Mouse (Mus musculus): ENCODE data around the gene Bnipl. TPM values are rescaled to one million over a fixed set of nuclear protein-coding genes. Genes with fewer than 3 reads are reported as not detected.

Bnipl gene
- polyA plus RNA-seq, 1 experiment from 2014 or later, result 0.22 TPM

DNA sequence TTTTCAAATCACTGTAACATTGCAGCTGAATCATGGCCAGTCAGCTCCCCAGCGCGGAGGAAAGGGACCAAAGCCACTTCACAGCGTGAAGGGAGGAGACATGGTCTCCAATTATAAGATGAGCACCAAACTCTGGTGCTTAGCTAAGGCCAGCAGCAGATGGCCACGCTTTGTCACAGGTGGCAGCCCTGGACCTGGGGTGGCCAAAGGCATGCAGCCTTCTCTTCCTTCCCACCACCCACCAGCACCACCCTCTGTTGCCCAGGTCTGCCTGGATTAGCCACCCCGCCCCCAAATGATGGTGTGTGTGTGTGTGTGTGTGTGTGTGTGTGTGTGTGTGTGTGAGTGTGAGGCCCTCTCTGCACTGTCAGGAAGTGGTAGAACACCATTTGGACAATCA is 22.5 kb upstream of the Bnipl start:
- Histone ChIP-seq H3K4me3 (ENCODE audit: low read length) (no peak overlapping the region), H3K27ac (ENCODE audit: low read length) (no peak overlapping the region; the same call in 1 of the 2 replicates), H3K9me3 (replicated peaks; ENCODE audit: control insufficient read depth, low read length) (no peaks in the 10 kb centered on the region), H3K4me1 (ENCODE audit: control insufficient read depth, insufficient read depth, low read length) (peaks cover 25% of the 10 kb centered on the region), H3K27me3 (ENCODE audit: control insufficient read depth, insufficient read depth, low read length) (no peaks in the 10 kb centered on the region), H3K4me2 (ENCODE audit: low read depth, low read length) (no peak overlapping the region), H3K36me3 (ENCODE audit: control insufficient read depth, insufficient read depth) (no peaks in the 10 kb centered on the region), H3K9ac (ENCODE audit: low read length) (no peak overlapping the region)
- 87% methylated on average over 5 of the region's 5 CpGs for WGBS
- 0 out of 2 replicates have a peak, but pooled peaks have one; percentile 20 for ATAC-seq (replicated peaks; ENCODE audit: extremely low read depth, insufficient read depth, low FRiP score)

DNA sequence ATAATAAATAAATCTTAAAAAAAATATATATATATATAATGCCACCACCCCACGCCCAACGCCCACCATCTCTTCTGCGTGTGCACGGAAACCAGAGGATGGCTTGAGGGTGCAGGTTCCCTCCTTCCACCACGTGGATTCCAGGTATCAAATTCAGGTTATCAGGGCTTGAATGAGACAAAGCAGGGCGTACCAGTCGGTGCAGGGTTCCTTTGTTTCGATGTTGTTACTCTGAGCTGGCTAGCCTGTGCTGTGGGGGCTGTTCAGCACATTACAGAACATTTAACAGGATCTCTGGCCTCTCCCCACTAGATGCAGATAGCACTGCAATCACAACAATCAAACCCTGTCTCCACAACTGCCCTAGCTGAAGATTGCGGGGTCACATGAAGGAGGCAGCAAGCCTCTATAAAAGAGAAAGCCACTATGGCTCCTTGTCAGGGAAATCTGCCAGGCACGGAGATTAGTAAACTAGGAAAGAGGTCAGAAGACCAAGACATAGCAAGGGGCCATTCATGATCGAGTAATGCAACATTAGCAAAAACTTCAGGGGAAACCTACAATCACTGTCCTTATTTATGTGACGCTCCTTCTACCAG is 19.9 kb upstream of the Bnipl start:
- H3K9ac ChIP-seq (ENCODE audit: low read length), result no peak overlapping the region

DNA sequence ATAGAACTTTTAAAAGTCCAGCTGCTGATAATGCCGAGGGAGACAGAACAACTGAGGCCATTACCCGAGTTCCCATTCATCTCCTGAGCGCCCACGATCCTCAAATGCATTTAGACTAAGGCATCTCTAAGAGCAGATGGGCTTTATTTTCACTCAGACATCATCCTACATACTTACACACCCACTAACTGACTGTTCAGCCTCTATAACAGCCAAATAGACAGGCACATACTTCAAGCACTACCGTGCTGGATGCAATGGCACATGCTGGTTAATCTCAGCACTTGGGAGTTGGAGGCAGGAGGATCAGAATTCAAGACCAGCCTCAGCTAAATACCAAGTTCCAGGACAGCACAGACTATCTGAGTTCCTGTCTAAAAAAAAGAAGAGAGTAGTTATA is 18.8 kb upstream of the Bnipl start:
- Histone ChIP-seq H3K36me3 (ENCODE audit: control insufficient read depth, insufficient read depth) (peaks cover 13% of the 10 kb centered on the region), H3K27ac (ENCODE audit: low read length) (no peak overlapping the region), H3K4me1 (ENCODE audit: control insufficient read depth, insufficient read depth, low read length) (peaks cover 8% of the 10 kb centered on the region), H3K4me3 (ENCODE audit: low read length) (no peak overlapping the region), H3K9ac (ENCODE audit: low read length) (no peak overlapping the region), H3K27me3 (ENCODE audit: control insufficient read depth, insufficient read depth, low read length) (no peaks in the 10 kb centered on the region), H3K9me3 (replicated peaks; ENCODE audit: control insufficient read depth, low read length) (no peaks in the 10 kb centered on the region), H3K4me2 (ENCODE audit: low read depth, low read length) (no peak overlapping the region)
- 77% methylated on average over 5 of the region's 5 CpGs for WGBS
- ATAC-seq (replicated peaks; ENCODE audit: extremely low read depth, insufficient read depth, low FRiP score), result no peak

More for the DNA sequence above, 19.9 kb upstream of the Bnipl start:
- H3K36me3 ChIP-seq (ENCODE audit: control insufficient read depth, insufficient read depth), result peaks cover 10% of the 10 kb centered on the region
- WGBS, result 81% methylated on average over 12 of the region's 12 CpGs
- H3K4me1 ChIP-seq (ENCODE audit: control insufficient read depth, insufficient read depth, low read length), result peaks cover 13% of the 10 kb centered on the region
- H3K27ac ChIP-seq (ENCODE audit: low read length), result no peak overlapping the region
- H3K27me3 ChIP-seq (ENCODE audit: control insufficient read depth, insufficient read depth, low read length), result no peaks in the 10 kb centered on the region
- no peak overlapping the region for H3K4me2 ChIP-seq (ENCODE audit: low read depth, low read length)
- no peak for ATAC-seq (replicated peaks; ENCODE audit: extremely low read depth, insufficient read depth, low FRiP score)
- no peak overlapping the region for H3K4me3 ChIP-seq (ENCODE audit: low read length)
- H3K9me3 ChIP-seq (replicated peaks; ENCODE audit: control insufficient read depth, low read length), result no peaks in the 10 kb centered on the region

DNA sequence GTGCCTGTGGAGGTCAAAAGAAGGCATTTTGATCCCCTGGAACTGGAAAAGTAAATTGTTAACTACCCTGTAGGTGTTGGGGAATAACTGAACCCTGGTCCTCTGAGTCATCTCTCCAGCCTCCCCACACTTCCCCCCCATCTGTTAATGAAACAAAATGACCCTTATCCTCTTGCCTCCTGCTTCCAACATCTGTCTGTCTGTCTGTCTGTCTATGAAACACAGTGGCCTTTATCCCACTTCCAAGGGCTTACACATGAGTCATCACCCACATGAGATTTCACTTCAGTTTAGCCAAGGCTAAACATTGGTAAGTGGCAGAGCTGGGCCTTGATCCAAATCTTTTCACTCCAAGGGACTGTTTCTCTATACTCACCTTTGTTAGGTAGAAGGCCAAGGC is 16.9 kb upstream of the Bnipl start:
- peaks cover 17% of the 10 kb centered on the region for H3K36me3 ChIP-seq (ENCODE audit: control insufficient read depth, insufficient read depth)
- no peaks in the 10 kb centered on the region; the same call in 1 of the 2 replicates for H3K4me1 ChIP-seq (ENCODE audit: control insufficient read depth, insufficient read depth, low read length)
- H3K4me3 ChIP-seq (ENCODE audit: low read length), result no peak overlapping the region
- no peak overlapping the region for H3K27ac ChIP-seq (ENCODE audit: low read length)
- ATAC-seq (replicated peaks; ENCODE audit: extremely low read depth, insufficient read depth, low FRiP score), result no peak
- no peaks in the 10 kb centered on the region for H3K27me3 ChIP-seq (ENCODE audit: control insufficient read depth, insufficient read depth, low read length)
- no peak overlapping the region for H3K4me2 ChIP-seq (ENCODE audit: low read depth, low read length)
- no peak overlapping the region for H3K9ac ChIP-seq (ENCODE audit: low read length)
- H3K9me3 ChIP-seq (replicated peaks; ENCODE audit: control insufficient read depth, low read length), result no peaks in the 10 kb centered on the region

DNA sequence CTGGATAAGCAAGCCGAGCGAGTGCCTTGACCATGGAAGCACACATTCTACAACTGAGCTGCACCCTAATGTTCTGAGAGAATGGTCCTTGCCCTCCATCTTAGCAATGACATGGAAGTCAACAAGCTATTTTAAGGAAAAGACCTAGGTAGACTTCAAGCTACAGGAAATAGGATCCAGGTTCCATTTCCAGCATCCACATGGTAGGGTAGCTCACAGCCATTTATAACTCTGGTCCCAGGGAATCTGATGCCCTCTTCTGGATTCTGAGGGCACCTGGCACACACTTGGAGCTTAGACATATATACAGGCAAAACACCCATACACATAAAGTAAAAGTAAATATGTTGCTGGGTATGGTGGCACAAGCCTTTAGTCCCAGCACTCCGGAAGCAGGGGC is 15.1 kb upstream of the Bnipl start:
- H3K9me3 ChIP-seq (replicated peaks; ENCODE audit: control insufficient read depth, low read length), result no peaks in the 10 kb centered on the region
- 93% methylated on average over 3 of the region's 3 CpGs for WGBS
- no peak overlapping the region for H3K9ac ChIP-seq (ENCODE audit: low read length)
- H3K4me3 ChIP-seq (ENCODE audit: low read length), result no peak overlapping the region
- no peak overlapping the region for H3K4me2 ChIP-seq (ENCODE audit: low read depth, low read length)
- no peaks in the 10 kb centered on the region for H3K27me3 ChIP-seq (ENCODE audit: control insufficient read depth, insufficient read depth, low read length)
- no peak for ATAC-seq (replicated peaks; ENCODE audit: extremely low read depth, insufficient read depth, low FRiP score)
- no peaks in the 10 kb centered on the region; the same call in 1 of the 2 replicates for H3K4me1 ChIP-seq (ENCODE audit: control insufficient read depth, insufficient read depth, low read length)
- no peak overlapping the region for H3K27ac ChIP-seq (ENCODE audit: low read length)
- H3K36me3 ChIP-seq (ENCODE audit: control insufficient read depth, insufficient read depth), result peaks cover 27% of the 10 kb centered on the region

DNA sequence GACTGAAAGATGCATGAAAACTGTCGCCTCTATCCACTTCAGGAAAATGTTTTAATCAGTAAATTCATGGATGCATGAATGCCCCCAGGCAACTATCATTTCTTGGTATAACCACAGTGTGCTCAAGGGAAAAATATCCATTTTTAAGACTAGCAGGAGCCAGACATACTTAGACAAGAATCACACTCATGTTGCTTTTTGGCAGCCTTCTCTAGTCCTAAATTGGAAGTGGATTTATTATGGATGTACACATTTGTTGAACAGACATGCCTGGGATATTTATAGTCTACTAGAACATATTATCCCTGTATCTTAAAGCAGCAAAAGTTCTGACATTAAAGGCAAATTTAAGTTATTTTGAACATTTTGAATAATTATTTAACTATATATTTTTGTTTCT is 13.7 kb upstream of the Bnipl start:
- no peak overlapping the region for H3K27ac ChIP-seq (ENCODE audit: low read length)
- no peaks in the 10 kb centered on the region for H3K4me1 ChIP-seq (ENCODE audit: control insufficient read depth, insufficient read depth, low read length)
- no peak for ATAC-seq (replicated peaks; ENCODE audit: extremely low read depth, insufficient read depth, low FRiP score)
- no peak overlapping the region for H3K4me3 ChIP-seq (ENCODE audit: low read length)
- H3K27me3 ChIP-seq (ENCODE audit: control insufficient read depth, insufficient read depth, low read length), result no peaks in the 10 kb centered on the region
- WGBS, result 84% methylated on average over 1 of the region's 1 CpGs
- H3K9ac ChIP-seq (ENCODE audit: low read length), result no peak overlapping the region
- no peaks in the 10 kb centered on the region for H3K9me3 ChIP-seq (replicated peaks; ENCODE audit: control insufficient read depth, low read length)
- no peak overlapping the region for H3K4me2 ChIP-seq (ENCODE audit: low read depth, low read length)
- H3K36me3 ChIP-seq (ENCODE audit: control insufficient read depth, insufficient read depth), result peaks cover 30% of the 10 kb centered on the region

DNA sequence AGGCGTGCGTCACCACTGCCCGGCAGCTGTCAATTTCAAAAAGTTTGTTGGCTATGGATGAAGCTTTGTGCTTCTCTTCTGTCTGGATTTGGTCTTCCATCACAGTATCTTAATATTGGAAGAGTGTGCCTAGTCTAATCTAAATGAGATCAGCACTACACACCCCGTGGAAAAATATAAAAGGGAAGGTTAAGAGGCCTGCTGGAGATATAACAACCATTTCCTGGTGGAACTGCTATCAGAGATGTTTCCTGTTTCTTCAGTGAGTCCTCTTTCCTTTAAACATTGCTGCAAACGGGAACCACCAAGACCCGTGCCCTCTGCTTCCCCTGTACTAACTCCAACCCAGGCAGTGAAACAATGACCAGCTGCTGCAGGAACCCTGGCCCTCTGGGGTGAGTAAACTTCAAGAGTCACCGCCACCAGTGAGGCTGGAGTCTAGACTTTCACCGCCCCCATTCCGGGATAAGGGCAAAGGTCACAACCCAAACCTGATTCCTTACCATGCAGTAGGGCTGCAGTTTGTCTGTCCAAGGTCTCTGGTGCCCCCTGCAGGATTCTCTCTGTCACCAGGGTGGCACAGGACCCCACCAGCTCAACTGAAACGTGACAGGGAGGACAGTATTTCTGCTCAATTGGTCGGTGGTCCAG is 12.2 kb upstream of the Bnipl start:
- Histone ChIP-seq H3K4me3 (ENCODE audit: low read length) (no peak overlapping the region), H3K4me1 (ENCODE audit: control insufficient read depth, insufficient read depth, low read length) (no peaks in the 10 kb centered on the region), H3K9ac (ENCODE audit: low read length) (no peak overlapping the region), H3K27ac (ENCODE audit: low read length) (no peak overlapping the region), H3K36me3 (ENCODE audit: control insufficient read depth, insufficient read depth) (peaks cover 44% of the 10 kb centered on the region), H3K4me2 (ENCODE audit: low read depth, low read length) (no peak overlapping the region), H3K9me3 (replicated peaks; ENCODE audit: control insufficient read depth, low read length) (no peaks in the 10 kb centered on the region), H3K27me3 (ENCODE audit: control insufficient read depth, insufficient read depth, low read length) (no peaks in the 10 kb centered on the region)
- no peak; the same call in 1 of the 2 replicates for ATAC-seq (replicated peaks; ENCODE audit: extremely low read depth, insufficient read depth, low FRiP score)
- WGBS, result 48% methylated on average over 11 of the region's 11 CpGs

DNA sequence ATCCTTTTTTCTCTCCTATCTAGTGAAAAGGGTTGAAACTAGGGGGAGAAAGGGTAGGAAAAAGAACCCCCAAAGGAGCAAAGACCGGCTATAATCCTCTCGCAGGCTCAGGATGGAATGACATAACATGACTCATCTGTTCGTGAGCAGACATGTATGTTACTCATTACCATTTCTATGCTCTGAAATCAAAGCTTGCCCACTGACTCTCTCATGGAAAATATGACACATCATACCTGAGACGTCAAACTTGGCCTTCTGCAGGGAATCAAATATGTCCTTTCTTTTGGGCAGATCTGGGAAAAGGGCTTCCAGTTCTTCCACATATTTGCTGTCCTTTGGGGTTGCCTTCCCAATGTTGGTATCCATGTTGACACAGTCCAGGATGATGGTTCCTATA is 11.0 kb upstream of the Bnipl start:
- Histone ChIP-seq H3K4me3 (ENCODE audit: low read length) (no peak overlapping the region), H3K27ac (ENCODE audit: low read length) (no peak overlapping the region), H3K4me2 (ENCODE audit: low read depth, low read length) (no peak overlapping the region), H3K27me3 (ENCODE audit: control insufficient read depth, insufficient read depth, low read length) (no peaks in the 10 kb centered on the region), H3K4me1 (ENCODE audit: control insufficient read depth, insufficient read depth, low read length) (no peaks in the 10 kb centered on the region), H3K36me3 (ENCODE audit: control insufficient read depth, insufficient read depth) (peaks cover 49% of the 10 kb centered on the region), H3K9me3 (replicated peaks; ENCODE audit: control insufficient read depth, low read length) (no peaks in the 10 kb centered on the region), H3K9ac (ENCODE audit: low read length) (no peak overlapping the region)
- WGBS, result 85% methylated on average over 4 of the region's 4 CpGs
- ATAC-seq (replicated peaks; ENCODE audit: extremely low read depth, insufficient read depth, low FRiP score), result no peak

DNA sequence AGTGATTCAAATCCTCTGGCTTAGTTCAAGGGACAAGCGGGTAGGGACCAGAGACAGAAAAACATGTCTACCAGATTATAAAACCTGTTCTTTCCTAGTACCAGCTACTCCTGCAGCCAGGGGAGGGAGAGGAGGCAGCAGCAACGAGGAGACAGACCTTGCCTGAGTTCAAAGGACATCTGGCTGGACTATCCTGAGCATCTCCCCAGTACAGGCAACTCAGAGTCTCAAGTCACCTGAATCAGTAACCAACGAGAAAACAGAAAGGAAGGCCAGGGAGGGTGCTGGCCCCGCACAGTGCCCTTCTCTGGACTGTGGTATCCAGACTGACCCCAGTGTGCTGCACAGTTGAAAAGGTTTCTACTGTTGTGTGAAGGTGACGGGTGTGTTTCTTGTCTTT is 5.9 kb upstream of the Bnipl start:
- Histone ChIP-seq H3K9me3 (replicated peaks; ENCODE audit: control insufficient read depth, low read length) (no peaks in the 10 kb centered on the region), H3K27ac (ENCODE audit: low read length) (no peak overlapping the region), H3K9ac (ENCODE audit: low read length) (no peak overlapping the region), H3K4me3 (ENCODE audit: low read length) (no peak overlapping the region), H3K4me1 (ENCODE audit: control insufficient read depth, insufficient read depth, low read length) (no peaks in the 10 kb centered on the region), H3K27me3 (ENCODE audit: control insufficient read depth, insufficient read depth, low read length) (no peaks in the 10 kb centered on the region), H3K4me2 (ENCODE audit: low read depth, low read length) (no peak overlapping the region), H3K36me3 (ENCODE audit: control insufficient read depth, insufficient read depth) (peaks cover 51% of the 10 kb centered on the region)
- WGBS, result 83% methylated on average over 5 of the region's 5 CpGs
- ATAC-seq (replicated peaks; ENCODE audit: extremely low read depth, insufficient read depth, low FRiP score), result no peak

All from heart, embryonic 16.5 days (tissue).